Mouse (Mus musculus): Measurements from ENCODE around the gene Nploc4.

The Nploc4 gene

GRCm38 (mm10) chr11:120338786-120339185, 98.7 kb downstream of the Nploc4 start:
- DNase-seq (ENCODE audit: low read depth) = no peak

- DNase-seq (ENCODE audit: low read depth) = no peak
Observed at GRCm38 (mm10) chr11:120337447-120337846, 100.1 kb downstream of the Nploc4 start.

- DNase-seq (ENCODE audit: low read depth) = no peak
Observed at GRCm38 (mm10) chr11:120335431-120336021, 102.0 kb downstream of the Nploc4 start.
